Mouse (Mus musculus): Measurements from ENCODE around the gene Cldn14.

DNA sequence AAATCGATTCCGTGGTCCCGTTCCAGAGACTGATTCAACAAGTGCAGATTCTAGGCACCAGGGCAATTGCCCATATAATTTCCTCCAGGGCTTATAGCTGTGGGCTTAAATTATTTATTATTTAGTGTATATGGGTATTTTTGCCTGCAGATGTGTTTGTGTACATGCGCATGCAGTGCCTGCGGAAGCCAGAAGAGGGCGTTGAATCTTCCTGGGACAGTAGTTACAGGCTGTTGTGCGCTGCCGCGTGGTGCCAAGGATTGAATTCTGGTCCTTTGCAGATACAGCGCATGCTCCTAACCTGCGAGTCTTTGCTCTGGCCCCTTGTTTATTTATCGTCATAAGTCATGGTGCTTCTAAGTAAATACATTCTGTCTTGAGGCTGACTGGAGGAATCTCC is 33.2 kb downstream of the Cldn14 start:
- no peak for TF ChIP-seq RCOR1 (IDR thresholded peaks at IDR 0.05; ENCODE audit: low read depth, low read length)
- TF ChIP-seq POLR2AphosphoS2 (IDR thresholded peaks at IDR 0.05; ENCODE audit: low read length), result no peak
- TF ChIP-seq BHLHE40 (IDR thresholded peaks at IDR 0.05; ENCODE audit: borderline replicate concordance, low read depth, low read length), result no peak
- TF ChIP-seq MAFK (IDR thresholded peaks at IDR 0.05; ENCODE audit: borderline replicate concordance, low read depth, low read length), result no peak
- no peak for TF ChIP-seq ZNF384 (IDR thresholded peaks at IDR 0.05; ENCODE audit: low read depth, low read length)
- peak; percentile 10 to 39 (median 28); a peak in 5 of 6 replicates for TF ChIP-seq CTCF (IDR thresholded peaks at IDR 0.05 in 2 of 3, conservative IDR thresholded peaks at IDR 0.05 in 1 of 3; ENCODE audit: control insufficient read depth in 1 of 3, insufficient read depth in 1 of 3, low read depth in 2 of 3, low read length in 3 of 3, poor library complexity in 1 of 3, severe bottlenecking in 1 of 3)
- TF ChIP-seq POLR2A (IDR thresholded peaks at IDR 0.05; ENCODE audit: control insufficient read depth in 1 of 2, insufficient read depth in 1 of 2, low read depth in 1 of 2, low read length in 2 of 2, poor library complexity in 1 of 2), result no peak
- TF ChIP-seq ELF1 (IDR thresholded peaks at IDR 0.05; ENCODE audit: low read depth, low read length), result no peak
- no peak for TF ChIP-seq TAL1 (IDR thresholded peaks at IDR 0.05; ENCODE audit: low read length)
- no peak for TF ChIP-seq SIN3A (IDR thresholded peaks at IDR 0.05; ENCODE audit: low read length)
- no peak for TF ChIP-seq TCF12 (IDR thresholded peaks at IDR 0.05; ENCODE audit: low read depth, low read length)
- TF ChIP-seq GATA1 (IDR thresholded peaks at IDR 0.05; ENCODE audit: low read depth, low read length), result no peak

Measured in MEL (cell line).